Mouse (Mus musculus): ENCODE measurements at regions not wholly inside any gene's neighbourhood (a gene's known extent, or its start where the extent isn't known, plus 50 kb on each side); places are given as distances from the start of the nearest gene placed in this dataset.

- TF ChIP-seq KAT2A (conservative IDR thresholded peaks at IDR 0.05; ENCODE audit: low read depth, low read length) (no peak), POLR2AphosphoS2 (IDR thresholded peaks at IDR 0.05; ENCODE audit: low read length) (no peak), GATA1 (IDR thresholded peaks at IDR 0.05; ENCODE audit: low read depth, low read length) (peak; percentile 98), RCOR1 (IDR thresholded peaks at IDR 0.05; ENCODE audit: low read depth, low read length) (peak; percentile 82), SMC3 (IDR thresholded peaks at IDR 0.05; ENCODE audit: low read depth, low read length) (no peak), MAFK (IDR thresholded peaks at IDR 0.05; ENCODE audit: borderline replicate concordance, low read depth, low read length) (peak; percentile 52; the same call in 1 of the 2 replicates), CTCF (IDR thresholded peaks at IDR 0.05 in 2 of 3, conservative IDR thresholded peaks at IDR 0.05 in 1 of 3; ENCODE audit: control insufficient read depth in 1 of 3, insufficient read depth in 1 of 3, low read depth in 2 of 3, low read length in 3 of 3, poor library complexity in 1 of 3, severe bottlenecking in 1 of 3) (no peak), USF1 (IDR thresholded peaks at IDR 0.05; ENCODE audit: low read depth, low read length) (peak; percentile 91), RAD21 (IDR thresholded peaks at IDR 0.05; ENCODE audit: low read depth, low read length) (no peak), ELF1 (IDR thresholded peaks at IDR 0.05; ENCODE audit: low read depth, low read length) (0 out of 2 replicates have a peak, but pooled peaks have one; percentile 10), CHD2 (IDR thresholded peaks at IDR 0.05; ENCODE audit: low read length) (peak; percentile 38; the same call in 1 of the 2 replicates), MAZ (IDR thresholded peaks at IDR 0.05; ENCODE audit: low read depth, low read length) (peak; percentile 83), MEF2A (IDR thresholded peaks at IDR 0.05; ENCODE audit: extremely low read depth, insufficient replicate concordance, low read depth, low read length, poor library complexity, severe bottlenecking) (0 out of 2 replicates have a peak, but pooled peaks have one; percentile 50), ZNF384 (IDR thresholded peaks at IDR 0.05; ENCODE audit: low read depth, low read length) (no peak), ETS1 (IDR thresholded peaks at IDR 0.05; ENCODE audit: low read depth, low read length) (peak; percentile 99), TBP (IDR thresholded peaks at IDR 0.05; ENCODE audit: low read depth, low read length) (peak; percentile 66; the same call in 1 of the 2 replicates), ZKSCAN1 (IDR thresholded peaks at IDR 0.05; ENCODE audit: low read depth, low read length) (no peak)
Measured at GRCm38 (mm10) chr9:120776456-120777001, 152.5 kb upstream of the Ctnnb1 start (continued).

- Histone ChIP-seq H3K79me2 (ENCODE audit: control insufficient read depth, insufficient read depth, low read length, poor library complexity) (no peaks in the 10 kb centered on the region), H3K4me1 (ENCODE audit: control insufficient read depth in 1 of 2, insufficient read depth in 2 of 2, low read length in 2 of 2) (peaks cover 0 to 11% of the 10 kb centered on the region in 2 experiments), H3K27ac (ENCODE audit: control insufficient read depth, low read depth, low read length) (peak overlapping the region; percentile 82), H3K9me3 (replicated peaks; ENCODE audit: insufficient read depth, low read length) (no peaks in the 10 kb centered on the region), H3K9ac (ENCODE audit: control insufficient read depth, low read depth, low read length, poor library complexity, severe bottlenecking) (peak overlapping the region; percentile 48), H3K36me3 (ENCODE audit: control insufficient read depth in 1 of 2, insufficient read depth in 2 of 2, low read length in 2 of 2) (peaks cover 0 to 14% of the 10 kb centered on the region in 2 experiments; a peak in 2 of 4 replicates), H3K27me3 (ENCODE audit: control insufficient read depth in 1 of 2, insufficient read depth in 2 of 2, low read length in 2 of 2) (no peaks in the 10 kb centered on the region; a peak in 1 of 4 replicates), H3K4me3 (ENCODE audit: control insufficient read depth in 1 of 2, insufficient read depth in 1 of 2, low read depth in 2 of 2, low read length in 2 of 2) (peak overlapping the region in 1 of 2 experiments; percentile 35; a peak in 1 of 4 replicates)
- DNase-seq (ENCODE audit: low read depth, low spot score), result peak; percentile 57
- TF ChIP-seq ZNF384 (IDR thresholded peaks at IDR 0.05; ENCODE audit: low read depth, low read length) (peak; percentile 7; the same call in 1 of the 2 replicates), NRF1 (IDR thresholded peaks at IDR 0.05; ENCODE audit: insufficient read depth, low read depth, low read length, poor library complexity, severe bottlenecking) (no peak)
Measured at GRCm38 (mm10) chr9:120777016-120777415, 152.0 kb upstream of the Ctnnb1 start.
